Mouse (Mus musculus) C2C12 (cell line): Measurements from ENCODE around the gene Gm20388. TPM values are rescaled to one million over a fixed set of nuclear protein-coding genes. Genes with fewer than 3 reads are reported as not detected.

Source experiments
- H3K27me3 ChIP-seq: one replicate; pipeline ENCODE4 v1.6.1; 2011; ENCODE audit not compliant: control insufficient read depth, insufficient read depth, insufficient read length
- H3K36me3 ChIP-seq: one replicate; pipeline ENCODE4 v1.6.1; 2011; ENCODE audit not compliant: control insufficient read depth, insufficient read depth
- H3K4me3 ChIP-seq: one replicate; pipeline ENCODE4 v1.5.1; 2011; ENCODE audit warnings: mild to moderate bottlenecking, control low read depth; ENCODE audit not compliant: poor library complexity, insufficient read depth, severe bottlenecking
- H3K79me2 ChIP-seq: one replicate; pipeline ENCODE4 v1.6.1; 2011; ENCODE audit not compliant: control insufficient read depth, insufficient read depth
- H3K79me3 ChIP-seq: one replicate; pipeline ENCODE4 v1.6.1; 2011; ENCODE audit warnings: low read depth, control low read depth
- H3ac ChIP-seq: one replicate; pipeline ENCODE3; 2011; ENCODE audit warnings: low read depth; ENCODE audit not compliant: control insufficient read depth, insufficient read length
- CEBPB ChIP-seq: IDR thresholded peaks from one replicate; pipeline ENCODE4 v1.6.1; 2011; ENCODE audit warnings: low read depth, mild to moderate bottlenecking, control low read depth, moderate library complexity
- CTCF ChIP-seq: IDR thresholded peaks from one replicate; pipeline ENCODE4 v1.5.1; 2011; ENCODE audit not compliant: control insufficient read depth, insufficient read depth, insufficient read length
- FOSL1 ChIP-seq: IDR thresholded peaks from one replicate; pipeline ENCODE4 v1.8.0; 2011; ENCODE audit warnings: mild to moderate bottlenecking, low read length; ENCODE audit not compliant: poor library complexity, insufficient read depth, severe bottlenecking
- MAX ChIP-seq: IDR thresholded peaks from one replicate; pipeline ENCODE4 v1.6.1; 2011; ENCODE audit warnings: mild to moderate bottlenecking, control low read depth
- MYOD1 ChIP-seq: IDR thresholded peaks from one replicate; pipeline ENCODE4 v1.6.1; 2011; ENCODE audit warnings: low read depth; ENCODE audit not compliant: control insufficient read depth, insufficient read length
- MYOG ChIP-seq: IDR thresholded peaks from one replicate; pipeline ENCODE4 v1.6.1; 2011; ENCODE audit not compliant: control insufficient read depth, insufficient read length; ENCODE audit errors: extremely low read depth
- USF1 ChIP-seq: IDR thresholded peaks from one replicate; pipeline ENCODE4 v1.6.1; 2011; ENCODE audit warnings: low read depth, mild to moderate bottlenecking, control low read depth, moderate library complexity
- polyA plus RNA-seq: library from polyadenylated mRNA; unstranded; fragments of >200 nt; fragmentation: generic; extraction: Trizol; gene quantifications from one replicate; pipeline ENCODE4 v1.2.1, GENCODE M21; 2012; ENCODE audit warnings: missing spikeins

Gm20388 gene
- polyA plus RNA-seq, 1 experiment = 15.0 TPM

DNA sequence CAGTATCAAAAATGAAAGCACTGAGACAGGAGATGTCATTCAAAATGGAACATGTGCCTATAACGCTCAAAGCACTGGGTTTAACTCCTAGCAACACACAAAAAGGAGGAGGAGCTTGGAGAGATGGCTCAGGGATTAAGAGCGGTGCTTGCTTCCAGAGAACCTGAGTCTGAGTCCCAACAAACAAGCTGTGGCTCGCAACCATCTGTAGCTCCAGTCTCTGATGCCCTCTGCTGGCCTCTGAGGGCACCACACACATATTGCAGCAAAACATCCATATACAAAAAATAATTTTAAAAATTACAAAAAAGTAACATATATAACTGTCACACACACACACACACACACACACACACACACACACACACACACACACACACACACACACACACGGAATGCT, 3379.5 kb downstream of the Gm20388 start:
- no peaks in the 10 kb centered on the region for H3K79me2 ChIP-seq
- H3K79me3 ChIP-seq = no peaks in the 10 kb centered on the region
- H3ac ChIP-seq = no peak overlapping the region
- no peaks in the 10 kb centered on the region for H3K27me3 ChIP-seq
- no peak for TF ChIP-seq USF1
- no peak for TF ChIP-seq MYOD1
- peak; percentile 11 for TF ChIP-seq CTCF
- H3K4me3 ChIP-seq = no peak overlapping the region
- no peaks in the 10 kb centered on the region for H3K36me3 ChIP-seq

DNA sequence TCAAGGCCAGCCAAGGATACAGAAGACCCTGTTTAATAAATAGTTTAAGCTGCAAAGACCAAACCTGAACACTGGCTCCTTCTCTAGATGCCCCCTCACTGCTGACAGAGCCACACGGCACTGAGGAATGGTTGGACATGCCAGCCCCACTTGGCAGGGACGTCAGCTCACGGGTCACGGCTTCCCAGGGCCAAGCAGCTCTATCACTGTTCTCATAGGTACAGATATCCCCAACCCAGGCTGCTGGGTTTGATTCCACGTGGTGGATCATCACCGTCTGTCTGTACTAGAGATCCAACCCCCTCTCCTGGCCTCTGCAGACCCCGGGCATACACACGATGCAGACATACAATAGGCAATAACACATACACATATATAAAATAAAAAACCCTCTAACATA, 3380.0 kb downstream of the Gm20388 start:
- TF ChIP-seq MAX (no peak), MYOG (no peak), MYOD1 (no peak), CTCF (no peak), USF1 (no peak), FOSL1 (no peak), CEBPB (no peak)
- no peaks in the 10 kb centered on the region for H3K36me3 ChIP-seq
- no peaks in the 10 kb centered on the region for H3K79me3 ChIP-seq
- H3K4me3 ChIP-seq = no peak overlapping the region
- H3K79me2 ChIP-seq = no peaks in the 10 kb centered on the region
- no peak overlapping the region for H3ac ChIP-seq
- no peaks in the 10 kb centered on the region for H3K27me3 ChIP-seq

DNA sequence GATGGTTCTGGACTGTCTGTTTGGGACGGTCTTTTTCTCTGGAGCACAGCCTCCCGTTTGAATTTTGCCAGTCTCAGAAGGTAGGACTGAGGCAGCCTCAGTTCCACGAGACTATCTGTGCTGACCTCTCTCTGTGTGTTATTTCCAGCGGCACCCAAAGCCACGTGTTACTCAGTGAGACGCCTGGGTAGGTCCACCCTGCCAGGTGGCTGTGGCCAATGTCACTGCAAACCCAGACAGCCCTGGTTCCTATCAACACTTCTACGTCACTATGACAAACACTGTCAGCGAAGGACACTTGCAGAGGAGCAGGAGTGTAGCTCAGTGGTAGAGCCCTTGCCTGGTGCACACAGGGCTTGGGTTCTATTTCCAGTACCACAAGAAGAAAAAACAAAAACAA, 3381.1 kb downstream of the Gm20388 start:
- H3K79me3 ChIP-seq = no peaks in the 10 kb centered on the region
- no peak overlapping the region for H3K4me3 ChIP-seq
- no peak for TF ChIP-seq CEBPB
- TF ChIP-seq USF1 = no peak
- no peak for TF ChIP-seq FOSL1
- TF ChIP-seq MYOG = no peak
- no peak for TF ChIP-seq MYOD1
- no peak for TF ChIP-seq MAX
- TF ChIP-seq CTCF = no peak
- no peaks in the 10 kb centered on the region for H3K27me3 ChIP-seq
- H3K36me3 ChIP-seq = no peaks in the 10 kb centered on the region
- H3ac ChIP-seq = no peak overlapping the region
- no peaks in the 10 kb centered on the region for H3K79me2 ChIP-seq

DNA sequence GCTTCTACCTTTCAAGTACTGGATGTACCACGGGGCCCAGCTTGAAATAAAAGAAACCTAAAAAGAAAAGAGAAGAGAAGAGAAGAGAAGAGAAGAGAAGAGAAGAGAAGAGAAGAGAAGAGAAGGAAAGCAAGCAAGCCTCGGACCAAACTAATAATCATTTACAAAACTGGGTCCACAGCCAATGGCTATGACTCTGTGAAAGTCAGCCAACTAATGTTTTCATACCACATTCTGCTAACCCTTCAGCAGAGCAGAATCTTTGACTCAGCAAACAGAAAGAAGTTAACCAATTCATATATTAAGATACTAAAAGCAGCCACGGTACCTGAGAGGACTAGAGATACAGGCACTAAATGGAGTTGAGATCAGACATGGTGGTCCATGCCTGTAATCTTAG, 3381.6 kb downstream of the Gm20388 start:
- no peak for TF ChIP-seq CEBPB
- no peak for TF ChIP-seq MAX
- TF ChIP-seq MYOG = no peak
- no peak for TF ChIP-seq FOSL1
- TF ChIP-seq MYOD1 = no peak
- no peak for TF ChIP-seq USF1
- TF ChIP-seq CTCF = no peak
- H3K79me2 ChIP-seq = no peaks in the 10 kb centered on the region
- H3ac ChIP-seq = no peak overlapping the region
- no peaks in the 10 kb centered on the region for H3K79me3 ChIP-seq
- no peaks in the 10 kb centered on the region for H3K36me3 ChIP-seq
- H3K4me3 ChIP-seq = no peak overlapping the region
- H3K27me3 ChIP-seq = no peaks in the 10 kb centered on the region

DNA sequence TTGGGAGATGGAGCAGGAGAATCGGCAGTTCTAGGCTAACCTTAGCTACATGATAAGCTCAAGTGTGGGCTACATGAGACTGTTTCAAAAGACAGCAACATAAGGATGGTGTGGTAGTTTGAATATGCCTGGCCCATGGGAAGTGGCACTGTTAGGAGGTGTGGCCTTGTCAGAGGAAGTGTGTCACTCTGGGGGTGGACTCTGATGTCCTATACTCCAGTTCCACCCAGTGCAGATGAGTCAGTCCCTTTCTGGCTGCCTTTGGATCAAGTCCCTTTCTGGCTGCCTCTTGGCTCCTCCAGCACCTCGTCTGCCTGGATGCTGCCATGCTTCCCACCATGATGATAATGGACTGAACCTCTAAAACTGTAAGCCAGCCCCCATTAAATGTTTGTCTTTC, 3382.1 kb downstream of the Gm20388 start:
- no peaks in the 10 kb centered on the region for H3K27me3 ChIP-seq
- H3ac ChIP-seq = no peak overlapping the region
- H3K4me3 ChIP-seq = no peak overlapping the region
- no peaks in the 10 kb centered on the region for H3K36me3 ChIP-seq
- no peaks in the 10 kb centered on the region for H3K79me3 ChIP-seq
- no peak for TF ChIP-seq MYOG
- TF ChIP-seq CEBPB = no peak
- no peak for TF ChIP-seq FOSL1
- no peak for TF ChIP-seq MYOD1
- no peak for TF ChIP-seq CTCF
- TF ChIP-seq USF1 = no peak
- no peak for TF ChIP-seq MAX
- no peaks in the 10 kb centered on the region for H3K79me2 ChIP-seq

DNA sequence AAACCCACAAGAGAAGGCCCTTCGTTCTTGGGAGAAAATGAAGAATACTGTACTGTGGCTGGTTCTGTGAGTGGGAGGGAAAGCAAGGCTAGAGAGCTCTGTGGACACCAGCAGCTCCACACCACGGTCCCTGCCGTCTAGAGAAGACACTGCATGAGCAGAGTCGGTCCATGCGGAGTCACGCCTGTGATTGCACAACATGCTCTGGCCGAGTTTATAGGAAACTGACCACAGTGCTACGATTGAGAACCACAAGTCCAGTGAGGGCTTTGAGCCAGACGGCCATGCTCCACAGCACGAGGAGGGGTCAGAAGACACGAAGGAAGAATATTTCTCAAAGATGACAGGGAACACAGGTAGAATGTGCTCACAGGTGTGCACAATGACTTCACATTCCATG, 3387.7 kb downstream of the Gm20388 start:
- Histone ChIP-seq H3K36me3 (peaks cover 8% of the 10 kb centered on the region), H3ac (no peak overlapping the region), H3K4me3 (no peak overlapping the region), H3K79me3 (no peaks in the 10 kb centered on the region), H3K27me3 (no peaks in the 10 kb centered on the region), H3K79me2 (no peaks in the 10 kb centered on the region)
- no peak for TF ChIP-seq MAX
- peak; percentile 52 for TF ChIP-seq CEBPB
